In the genomic region with DNA sequence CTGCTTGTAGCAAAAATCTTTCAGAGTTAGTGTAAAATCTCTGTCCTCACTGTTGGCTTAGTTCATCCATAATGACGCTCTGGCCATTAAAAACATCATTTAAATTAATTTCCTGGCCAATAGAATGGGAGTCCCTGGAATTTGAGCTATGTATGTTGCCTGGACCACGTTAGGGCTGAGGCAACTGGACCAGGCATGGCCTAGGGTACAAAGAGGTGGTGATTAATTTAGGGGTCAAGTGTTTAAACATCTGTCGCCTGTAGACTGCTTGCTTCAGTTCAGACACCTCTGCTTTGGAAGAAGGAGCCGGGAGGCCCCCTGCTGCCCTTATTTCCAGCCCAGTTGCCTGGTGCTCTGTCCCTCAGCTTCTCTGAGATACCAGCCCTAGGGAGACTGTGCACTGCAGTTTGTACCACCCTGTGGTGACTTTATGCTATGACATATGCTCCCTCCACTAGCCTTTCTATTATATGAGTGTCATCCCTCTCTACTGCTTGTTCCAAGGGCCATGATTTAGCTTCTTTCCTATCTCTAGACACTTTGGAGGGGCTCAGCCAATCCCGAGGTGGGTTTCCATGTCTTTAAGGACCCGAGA, we compare ENCODE assay signal across 9 mouse cellular contexts.
DNase-seq lines count a peak whose midpoint lies in the region; ATAC-seq lines count a peak whose summit lies in the region.
"Had no signal": no experiment of that assay in that cellular context is flagged by ENCODE, and none has a peak within 500 bp of the region (broad histone marks: within the 10 kb centered on the region; RNA-seq: fewer than 3 reads in every experiment).

No protein-coding gene starts in this region.

- H3K4me1 ChIP-seq in heart, embryonic 15.5 days (replicated peaks): no peaks in the 10 kb centered on the region
- H3K4me1 ChIP-seq: liver, embryonic 15.5 days had no signal

- H3K9ac ChIP-seq in heart, embryonic 15.5 days: no peak overlapping the region
- H3K9ac ChIP-seq: liver, embryonic 15.5 days had no signal

- peaks cover 5% of the 10 kb centered on the region; the same call in 1 of the 2 replicates for H3K27me3 ChIP-seq in heart, embryonic 15.5 days
- H3K27me3 ChIP-seq: liver, embryonic 15.5 days had no signal

- no peak overlapping the region for H3K27ac ChIP-seq in heart, embryonic 15.5 days
- H3K27ac ChIP-seq: liver, embryonic 15.5 days had no signal

- no peaks in the 10 kb centered on the region for H3K36me3 ChIP-seq in heart, embryonic 15.5 days
- H3K36me3 ChIP-seq: liver, embryonic 15.5 days had no signal

- H3K4me2 ChIP-seq in heart, embryonic 15.5 days: no peak overlapping the region
- H3K4me2 ChIP-seq: liver, embryonic 15.5 days had no signal

- H3K9me3 ChIP-seq in heart, embryonic 15.5 days (replicated peaks): no peaks in the 10 kb centered on the region
- H3K9me3 ChIP-seq: liver, embryonic 15.5 days had no signal

- no peak overlapping the region for H3K4me3 ChIP-seq in heart, embryonic 15.5 days
- H3K4me3 ChIP-seq: liver, embryonic 15.5 days had no signal

- 0 out of 2 replicates have a peak, but pooled peaks have one; percentile 10 for ATAC-seq in heart, embryonic 15.5 days (replicated peaks; ENCODE audit: insufficient number of reproducible peaks, insufficient read depth, low FRiP score, low read depth)
- no peak for ATAC-seq in megakaryocyte progenitor cell, adult 5-6 weeks (replicated peaks; ENCODE audit: poor library complexity)

- DNase-seq in heart, adult 8-10 months (ENCODE audit: low spot score): no peak
- DNase-seq in thymus, postnatal 4 days: peak; percentile 8
- DNase-seq in thymus, postnatal 36 days: no peak
- DNase-seq in kidney, postnatal 36 days: peak; percentile 2 to 4
- DNase-seq in spleen, postnatal 14 days (ENCODE audit: low spot score in 2 of 2): no peak
- DNase-seq in natural killer cell, adult 2 months (ENCODE audit: low spot score in 2 of 2): no peak

- 44% methylated on average over 6 of the region's 6 CpGs for WGBS in heart, embryonic 15.5 days

Comparison
In these comparisons a context has a peak if more than half of its experiments do, and no peak if none do; other contexts are left out.
1. DNase-seq: peak in thymus, postnatal 4 days (single experiment) and kidney, postnatal 36 days (2 of 2); none in heart, adult 8-10 months (single experiment), thymus, postnatal 36 days (0 of 2), spleen, postnatal 14 days (0 of 2) and natural killer cell, adult 2 months (0 of 2).